Mouse (Mus musculus): ENCODE data around the gene Hs6st1.

Gene Hs6st1

GRCm38 (mm10) chr1:36085069-36085468 lies 16.9 kb downstream of the Hs6st1 start:
- no peak for DNase-seq

GRCm38 (mm10) chr1:36088367-36088766 lies 20.2 kb downstream of the Hs6st1 start:
- DNase-seq, result peak; percentile 57 to 65

GRCm38 (mm10) chr1:36089481-36089880 lies 21.3 kb downstream of the Hs6st1 start:
- DNase-seq, result no peak

- peak; percentile 37 to 69 for DNase-seq
These were observed 22.0 kb downstream of the Hs6st1 start for GRCm38 (mm10) chr1:36090011-36090721.

GRCm38 (mm10) chr1:36090722-36091110 lies 22.5 kb downstream of the Hs6st1 start:
- DNase-seq, result no peak

GRCm38 (mm10) chr1:36091246-36091645 lies 23.0 kb downstream of the Hs6st1 start:
- DNase-seq, result no peak

- DNase-seq, result no peak
These were observed 25.5 kb downstream of the Hs6st1 start for GRCm38 (mm10) chr1:36093741-36094140.

GRCm38 (mm10) chr1:36095423-36096272 lies 27.4 kb downstream of the Hs6st1 start:
- DNase-seq, result peak; percentile 48 to 72

- DNase-seq, result no peak
These were observed 30.2 kb downstream of the Hs6st1 start for GRCm38 (mm10) chr1:36098432-36098831.

GRCm38 (mm10) chr1:36100371-36100770 lies 32.2 kb downstream of the Hs6st1 start:
- no peak for DNase-seq

GRCm38 (mm10) chr1:36105917-36106706 lies 37.9 kb downstream of the Hs6st1 start:
- DNase-seq, result no peak

GRCm38 (mm10) chr1:36109987-36110386 lies 41.8 kb downstream of the Hs6st1 start:
- DNase-seq, result no peak

GRCm38 (mm10) chr1:36112665-36113064 lies 44.5 kb downstream of the Hs6st1 start:
- DNase-seq, result no peak

GRCm38 (mm10) chr1:36113670-36114069 lies 45.5 kb downstream of the Hs6st1 start:
- no peak for DNase-seq

GRCm38 (mm10) chr1:36114844-36115243 lies 46.6 kb downstream of the Hs6st1 start:
- no peak for DNase-seq

- no peak for DNase-seq
These were observed 48.3 kb downstream of the Hs6st1 start for GRCm38 (mm10) chr1:36116488-36116887.

GRCm38 (mm10) chr1:36118061-36118685 lies 50.0 kb downstream of the Hs6st1 start:
- no peak for DNase-seq

- DNase-seq, result no peak
These were observed 50.8 kb downstream of the Hs6st1 start for GRCm38 (mm10) chr1:36118958-36119357.

- no peak for DNase-seq
These were observed 51.2 kb downstream of the Hs6st1 start for GRCm38 (mm10) chr1:36119426-36119825.

GRCm38 (mm10) chr1:36121172-36121571 lies 53.0 kb downstream of the Hs6st1 start:
- no peak for DNase-seq

GRCm38 (mm10) chr1:36125076-36125475 lies 56.9 kb downstream of the Hs6st1 start:
- no peak for DNase-seq

- DNase-seq, result no peak
These were observed 60.9 kb downstream of the Hs6st1 start for GRCm38 (mm10) chr1:36129126-36129525.

- DNase-seq, result no peak
These were observed 61.7 kb downstream of the Hs6st1 start for GRCm38 (mm10) chr1:36129881-36130280.
